Mouse (Mus musculus) left cerebral cortex, adult 2 months (tissue): Measurements from ENCODE around the gene Fam185a. TPM values are rescaled to one million over a fixed set of nuclear protein-coding genes. Genes with fewer than 3 reads are reported as not detected.

Experiments used
- DNase-seq, 2 experiments: peaks; one replicate each; pipeline ENCODE4 v3.0.0; 2021 to 2022; ENCODE audit warnings: low spot score in 2 of 2, mixed read lengths in 1 of 2; ENCODE audit errors: extremely low spot score in 1 of 2
- H3K27ac ChIP-seq: fragments of 200-600 bp; 2 replicates; pipeline ENCODE4 v1.8.1; 2022
- H3K4me3 ChIP-seq: fragments of 200-600 bp; 2 replicates; pipeline ENCODE4 v1.8.1; 2022
- CTCF ChIP-seq: fragments of 200-600 bp; IDR thresholded peaks from 2 replicates; pipeline ENCODE4 v1.8.1; 2022; ENCODE audit warnings: antibody characterized with exemption, mild to moderate bottlenecking, moderate library complexity
- intact Hi-C: fragments of 180-260 bp; cut with DNase I; formaldehyde crosslinking; loops from one replicate; pipeline ENCODE4 v1.15.1; 2025
- total RNA-seq, 2 experiments: library from RNA; stranded (reverse); gene quantifications; 2 replicates each; pipeline ENCODE4 v1.2.3; 2021

Fam185a gene
- total RNA-seq, 2 experiments from 2014 or later, result 14.4 to 15.7 TPM

DNA sequence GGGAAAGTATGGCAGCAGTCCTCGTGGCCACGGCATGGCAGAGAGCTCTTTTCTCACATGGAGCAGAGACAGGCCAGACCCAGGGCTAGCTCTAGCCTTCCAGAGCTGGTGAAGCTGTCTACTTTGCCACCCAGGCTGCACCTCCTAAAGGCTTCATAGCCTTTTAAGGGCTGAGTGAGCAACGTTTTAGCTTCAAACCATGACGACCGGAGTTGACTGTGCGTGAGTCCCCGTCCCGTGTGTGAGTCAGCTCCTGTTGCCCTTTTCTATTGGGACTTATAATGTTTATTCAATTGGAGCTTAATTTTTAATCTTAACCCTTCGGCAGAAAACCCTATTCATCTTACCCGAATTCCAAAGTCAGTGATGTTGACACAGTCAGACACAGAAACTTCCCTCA, 75.4 kb downstream of the Fam185a start:
- no peak for DNase-seq
- no peak overlapping the region for H3K4me3 ChIP-seq
- intact Hi-C loops, result loop anchor here (5.0 kb wide), 1 partner anchor 72 kb away; no protein-coding TSS in a partner anchor
- TF ChIP-seq CTCF, result no peak
- H3K27ac ChIP-seq, result no peak overlapping the region

DNA sequence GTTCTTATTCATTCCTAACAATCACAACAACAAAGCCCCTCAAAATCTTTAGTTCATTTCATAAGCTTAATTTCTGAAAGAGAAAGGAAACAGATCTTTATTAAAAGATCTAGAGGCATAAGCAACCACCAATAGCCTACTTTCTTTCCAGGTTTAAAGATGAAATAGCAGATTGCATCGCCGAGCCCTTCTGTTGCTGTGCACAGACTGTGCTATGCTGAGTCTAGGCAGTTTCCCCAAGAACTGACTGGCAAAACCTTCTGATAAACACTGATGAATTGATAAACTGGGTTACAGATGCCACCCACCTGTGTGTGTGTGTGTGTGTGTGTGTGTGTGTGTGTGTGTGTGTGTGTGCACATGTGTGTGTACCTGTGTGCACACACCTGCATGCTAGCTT, 76.2 kb downstream of the Fam185a start:
- no peak for TF ChIP-seq CTCF
- Histone ChIP-seq H3K27ac (no peak overlapping the region), H3K4me3 (no peak overlapping the region)
- DNase-seq, result no peak
- intact Hi-C loops, result loop anchor here (5.0 kb wide), 1 partner anchor 71 kb away; no protein-coding TSS in a partner anchor

DNA sequence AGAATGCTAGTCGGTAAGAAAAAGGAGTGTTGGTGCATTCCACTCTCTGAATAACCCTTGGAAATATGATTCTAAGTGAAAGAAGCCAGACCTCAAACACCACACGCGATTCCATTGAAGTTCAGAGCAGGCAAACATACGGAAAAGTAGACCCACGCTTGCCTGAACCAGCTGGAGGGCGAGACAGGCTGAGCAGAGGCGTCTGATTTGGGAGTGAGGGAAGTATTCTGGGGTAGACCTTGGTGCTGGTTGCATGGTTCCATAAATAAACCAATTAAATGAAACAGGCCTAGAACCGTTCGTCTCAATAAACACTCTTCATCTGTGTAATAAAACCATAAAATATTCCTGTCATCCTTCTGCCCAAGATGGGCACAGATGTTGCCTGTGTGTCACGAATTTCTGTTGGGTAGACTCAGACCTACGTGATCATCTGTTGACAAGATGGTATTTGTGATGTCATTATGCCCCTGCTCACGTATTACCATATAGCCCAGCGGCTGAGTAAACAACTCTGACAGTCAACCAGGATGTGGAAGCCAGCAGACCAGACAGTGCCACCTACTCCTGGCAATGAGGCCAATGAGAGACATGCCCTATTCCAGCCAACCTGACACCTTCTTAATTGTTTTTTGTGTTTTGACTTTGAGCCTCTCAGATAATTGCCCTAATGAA, 78.3 kb downstream of the Fam185a start:
- no peak overlapping the region for H3K27ac ChIP-seq
- no peak for TF ChIP-seq CTCF
- intact Hi-C loops, result loop anchor here (5.0 kb wide), 1 partner anchor 69 kb away; no protein-coding TSS in a partner anchor
- peak; percentile 23 to 26 for DNase-seq
- H3K4me3 ChIP-seq, result no peak overlapping the region

DNA sequence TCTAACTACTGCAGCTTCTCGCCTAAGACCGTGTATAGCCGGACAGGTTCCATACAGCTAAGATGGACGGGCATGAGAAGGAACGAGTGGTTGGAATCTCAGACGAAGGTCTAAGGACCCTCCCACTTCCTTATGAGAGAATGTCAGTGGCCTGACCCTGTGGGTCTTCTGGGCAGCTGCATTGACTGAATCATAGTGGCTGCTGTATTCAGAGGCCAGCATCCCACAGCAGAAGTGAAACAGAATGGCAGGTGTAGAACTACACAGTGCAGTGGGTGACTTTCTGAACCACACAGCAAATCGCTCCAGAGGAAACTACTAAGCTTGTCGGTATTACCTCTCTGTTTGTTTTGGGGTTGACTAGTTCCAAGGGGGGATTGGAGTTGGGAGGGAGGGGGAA, 80.4 kb downstream of the Fam185a start:
- H3K27ac ChIP-seq, result no peak overlapping the region
- H3K4me3 ChIP-seq, result no peak overlapping the region
- no peak for TF ChIP-seq CTCF
- no peak for DNase-seq
- intact Hi-C loops, result no loop called here

DNA sequence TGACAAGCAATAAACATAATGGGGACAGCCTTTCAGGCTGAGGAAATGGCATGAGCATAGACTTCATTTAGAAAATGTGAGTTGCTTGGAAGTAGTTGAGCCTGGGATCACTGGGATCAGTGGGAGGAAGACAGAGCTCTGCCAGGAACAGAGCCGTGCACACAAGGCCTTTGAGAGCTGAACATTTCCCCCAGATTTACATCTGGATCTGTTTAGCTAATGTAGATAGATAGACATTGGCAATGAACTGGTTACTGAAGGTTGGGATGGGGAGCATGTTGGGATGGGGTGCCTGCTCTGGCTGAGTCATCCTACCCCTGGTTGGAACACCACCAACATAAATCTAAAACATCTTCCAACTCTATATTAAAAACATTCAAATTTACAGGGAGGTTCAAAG, 82.1 kb downstream of the Fam185a start:
- intact Hi-C loops, result no loop called here
- Histone ChIP-seq H3K4me3 (no peak overlapping the region), H3K27ac (no peak overlapping the region)
- DNase-seq, result no peak
- no peak for TF ChIP-seq CTCF

DNA sequence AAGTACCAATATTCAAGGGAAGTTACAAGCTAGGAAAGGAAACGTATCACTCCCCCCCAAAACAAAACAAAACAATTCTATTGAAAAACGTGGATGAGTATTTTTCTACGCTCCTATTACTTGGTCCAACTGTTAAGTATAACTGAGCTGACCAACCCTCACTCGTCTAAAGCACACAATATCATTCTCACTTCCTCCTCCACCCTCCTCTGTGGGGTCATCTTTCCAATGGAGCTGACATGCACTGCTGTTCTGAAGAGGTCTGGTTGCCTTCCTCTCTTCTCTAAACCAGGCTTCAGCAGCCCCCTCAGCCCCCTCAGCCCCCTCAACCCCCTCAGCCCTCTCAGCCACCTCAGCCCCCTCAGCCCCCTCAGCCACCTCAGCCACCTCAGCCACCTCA, 85.0 kb downstream of the Fam185a start:
- intact Hi-C loops, result no loop called here
- no peak overlapping the region for H3K4me3 ChIP-seq
- no peak for TF ChIP-seq CTCF

DNA sequence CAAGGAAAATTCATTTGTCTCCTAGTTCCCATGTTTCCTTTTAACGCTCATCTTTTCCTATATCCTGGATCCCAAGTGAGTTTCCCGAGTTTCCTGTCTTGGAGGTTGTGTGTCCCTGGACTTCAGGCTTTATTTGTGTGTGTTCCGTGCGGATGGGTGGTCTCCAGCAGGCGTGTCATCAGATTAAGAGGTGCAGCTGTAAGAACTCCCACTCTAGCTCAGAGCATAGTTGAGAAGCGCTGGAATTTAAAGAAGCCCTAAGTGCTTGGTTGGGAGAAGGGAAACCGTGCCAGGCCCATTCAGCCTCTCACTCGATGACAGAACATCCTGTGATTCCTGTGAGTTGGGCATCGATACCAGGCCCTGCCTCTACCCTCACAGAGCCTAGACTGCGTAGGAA, 88.6 kb downstream of the Fam185a start:
- H3K27ac ChIP-seq, result no peak overlapping the region
- intact Hi-C loops, result no loop called here
- TF ChIP-seq CTCF, result no peak
- H3K4me3 ChIP-seq, result no peak overlapping the region
- no peak for DNase-seq

More for the DNA sequence above, 85.0 kb downstream of the Fam185a start:
- DNase-seq, result no peak
- H3K27ac ChIP-seq, result no peak overlapping the region

DNA sequence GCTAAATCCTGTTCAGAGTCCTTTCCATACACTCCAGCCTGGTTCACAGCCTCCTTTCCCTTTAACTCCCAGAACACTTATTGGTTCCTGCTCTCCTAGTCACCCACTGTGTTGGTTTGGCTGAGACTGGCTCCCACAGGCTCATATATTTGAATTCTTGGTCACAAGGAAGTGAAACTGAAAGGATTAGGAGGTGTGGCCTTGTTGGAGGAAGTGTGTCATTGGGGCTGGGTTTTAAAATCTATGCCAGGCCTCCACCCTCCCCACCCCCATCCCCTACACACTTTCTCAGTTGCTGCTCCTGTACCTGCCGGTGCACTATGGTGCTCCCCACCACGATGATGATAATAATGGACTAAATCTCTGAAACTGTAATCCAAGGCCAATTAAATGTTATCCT, 92.8 kb downstream of the Fam185a start:
- TF ChIP-seq CTCF, result no peak
- intact Hi-C loops, result no loop called here
- Histone ChIP-seq H3K27ac (no peak overlapping the region), H3K4me3 (no peak overlapping the region)
- DNase-seq, result no peak

DNA sequence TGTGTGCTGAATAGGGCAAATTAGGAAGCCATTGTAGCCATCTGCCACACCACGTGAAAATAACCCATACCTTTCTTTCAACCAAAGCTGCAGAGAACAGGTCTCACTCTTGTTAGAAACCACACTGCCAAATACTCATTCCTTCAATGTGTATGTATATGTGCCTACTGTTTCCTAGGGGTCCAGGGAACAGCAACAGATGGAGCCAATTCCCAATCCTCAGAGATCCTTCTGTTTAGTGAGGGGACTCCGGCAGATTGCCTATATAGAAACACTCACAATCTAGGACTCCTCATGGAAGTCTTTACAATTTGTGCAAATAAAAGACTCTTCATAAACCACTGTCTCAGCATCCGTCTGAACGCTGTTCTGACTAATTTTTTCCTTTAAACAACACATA, 93.4 kb downstream of the Fam185a start:
- no peak overlapping the region for H3K27ac ChIP-seq
- intact Hi-C loops, result no loop called here
- no peak for TF ChIP-seq CTCF
- no peak overlapping the region for H3K4me3 ChIP-seq
- DNase-seq, result no peak

DNA sequence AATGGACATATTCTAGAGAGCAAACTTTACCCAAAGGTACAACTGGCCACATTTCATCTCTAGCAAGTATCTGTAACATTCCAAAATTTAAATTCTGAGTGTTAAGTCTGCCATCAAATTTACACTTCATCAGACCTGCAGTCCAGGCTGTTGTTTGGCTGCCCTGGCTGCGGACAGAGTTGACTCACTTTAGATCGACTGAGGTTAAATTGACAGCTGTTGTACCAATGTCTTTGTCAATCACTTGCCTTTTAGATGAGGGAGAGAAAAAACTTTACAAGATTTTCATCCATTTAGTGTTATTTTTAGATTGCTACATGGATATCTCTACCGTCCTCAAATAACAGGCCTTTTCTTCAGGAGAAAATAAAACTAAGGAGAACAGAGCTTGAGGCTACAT, 94.4 kb downstream of the Fam185a start:
- TF ChIP-seq CTCF, result no peak
- DNase-seq, result no peak
- Histone ChIP-seq H3K27ac (no peak overlapping the region), H3K4me3 (no peak overlapping the region)
- intact Hi-C loops, result no loop called here

DNA sequence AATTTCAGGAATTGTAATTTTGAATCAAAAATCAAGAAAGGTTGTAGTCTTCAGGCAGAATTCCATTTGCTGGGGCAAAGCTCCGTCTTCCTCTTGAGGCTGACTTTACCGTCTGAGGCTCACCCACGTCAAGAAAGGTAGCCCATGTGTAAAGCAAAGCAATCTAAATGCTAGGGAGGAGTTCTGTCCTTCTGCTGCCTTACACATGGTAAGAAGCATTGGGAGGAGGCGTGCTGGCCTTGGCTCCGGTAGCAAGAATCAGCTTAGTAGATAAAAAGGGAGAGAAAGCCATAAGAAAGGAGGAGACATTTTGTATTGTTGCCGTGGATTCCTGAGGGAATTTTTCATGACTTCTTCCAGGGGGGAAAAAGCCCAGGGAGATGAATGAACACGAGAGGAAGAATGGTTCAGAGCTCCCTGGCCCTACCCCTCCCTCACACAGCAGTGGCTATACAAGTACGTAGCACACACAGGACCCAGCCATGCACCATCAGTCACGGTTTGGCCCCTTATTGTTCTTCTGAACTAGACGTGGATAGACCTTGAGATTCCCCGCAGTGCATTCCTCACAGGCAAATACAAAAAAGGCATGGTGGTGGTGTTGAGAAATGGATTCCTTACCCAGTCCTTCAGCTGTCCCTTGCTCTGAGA, 102.2 kb downstream of the Fam185a start:
- no peak for TF ChIP-seq CTCF
- intact Hi-C loops, result no loop called here
- Histone ChIP-seq H3K4me3 (no peak overlapping the region), H3K27ac (no peak overlapping the region)
- no peak for DNase-seq

DNA sequence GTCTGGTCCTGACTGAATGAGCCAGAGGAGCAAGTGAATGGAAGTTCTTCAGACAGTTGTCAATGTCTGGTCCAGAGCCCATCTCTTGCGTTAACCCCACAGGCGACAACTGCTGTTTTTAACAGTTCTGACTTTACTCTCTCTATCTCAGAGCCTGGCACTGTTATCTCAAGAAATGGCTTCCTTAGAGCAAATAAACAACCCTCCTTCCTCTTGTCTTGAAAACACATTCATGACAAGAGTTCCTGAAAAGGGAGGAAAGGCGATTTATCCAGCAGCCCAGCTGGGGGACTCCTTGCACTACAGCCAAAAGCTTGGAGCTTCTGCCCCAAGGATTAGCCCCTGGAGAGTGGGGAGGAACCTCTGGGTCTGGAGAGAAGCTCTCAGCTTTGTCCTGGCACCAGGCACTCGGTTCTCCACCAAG, 102.7 kb downstream of the Fam185a start:
- intact Hi-C loops, result no loop called here
- Histone ChIP-seq H3K4me3 (no peak overlapping the region), H3K27ac (no peak overlapping the region)
- DNase-seq, result no peak
- no peak for TF ChIP-seq CTCF
